Mouse (Mus musculus): Measurements from ENCODE around the gene Hcfc1r1. TPM values are rescaled to one million over a fixed set of nuclear protein-coding genes. Genes with fewer than 3 reads are reported as not detected.

Hcfc1r1 gene
- 312 and 318 TPM in 2 replicates for polyA plus RNA-seq (2012; ENCODE audit: low replicate concordance)

GRCm38 (mm10) chr17:23673424-23674073 is at the start of gene Hcfc1r1, which contains the start of gene Thoc6:
Gene Hcfc1r1 (plus strand): TSS chr17:23673596.
Gene Thoc6 (minus strand): TSS chr17:23673882.

GRCm38 (mm10) chr17:23644613-23645495 is 28.5 kb upstream of the Hcfc1r1 start, which contains the start of gene Mmp25:
Gene Mmp25 (minus strand): TSS chr17:23645277.

GRCm38 (mm10) chr17:23660117-23660875 is 13.1 kb upstream of the Hcfc1r1 start, which contains the start of gene Bicdl2:
Gene Bicdl2 (plus strand): TSS chr17:23660506.

GRCm38 (mm10) chr17:23677236-23677679 is 3.9 kb downstream of the Hcfc1r1 start, which contains the start of gene Tnfrsf12a:
Gene Tnfrsf12a (minus strand): TSS chr17:23677468.

GRCm38 (mm10) chr17:23679127-23679835 is 5.9 kb downstream of the Hcfc1r1 start, which contains the start of gene Cldn6:
Gene Cldn6 (plus strand): TSS chr17:23679249.

GRCm38 (mm10) chr17:23683856-23684672 is 10.7 kb downstream of the Hcfc1r1 start, which contains the start of gene Cldn9:
Gene Cldn9 (minus strand): TSS chr17:23684026.

GRCm38 (mm10) chr17:23722376-23723125 is 49.2 kb downstream of the Hcfc1r1 start, which contains the start of gene 1520401A03Rik:
Gene 1520401A03Rik (minus strand): TSS chr17:23722783.

Other genes starting within 250 kb of the Hcfc1r1 start
- gene Vmn2r117, start 193.9 kb upstream of the Hcfc1r1 start, polyA plus RNA-seq (2012; ENCODE audit: low replicate concordance) = not detected in 2 replicates
- 13.9 and 35.3 TPM in 2 replicates for gene Zfp213, start 109.4 kb upstream of the Hcfc1r1 start, polyA plus RNA-seq (2012; ENCODE audit: low replicate concordance)
- 0.14 and 0.28 TPM in 2 replicates for gene Zfp13, start 74.1 kb upstream of the Hcfc1r1 start, polyA plus RNA-seq (2012; ENCODE audit: low replicate concordance)
- gene Zscan10, start 72.7 kb upstream of the Hcfc1r1 start, polyA plus RNA-seq (2012; ENCODE audit: low replicate concordance) = not detected in 2 replicates
- 6.0 and 11.0 TPM in 2 replicates for gene Mmp25, start 28.3 kb upstream of the Hcfc1r1 start, polyA plus RNA-seq (2012; ENCODE audit: low replicate concordance)
- 0.13 and 0.51 TPM in 2 replicates for gene Bicdl2, start 13.1 kb upstream of the Hcfc1r1 start, polyA plus RNA-seq (2012; ENCODE audit: low replicate concordance)
- 35.4 and 57.0 TPM in 2 replicates for gene Thoc6, start 286 bp downstream of the Hcfc1r1 start, polyA plus RNA-seq (2012; ENCODE audit: low replicate concordance)
- 5.3 and 7.1 TPM in 2 replicates for gene Tnfrsf12a, start 3.9 kb downstream of the Hcfc1r1 start, polyA plus RNA-seq (2012; ENCODE audit: low replicate concordance)
- gene Cldn6, start 5.7 kb downstream of the Hcfc1r1 start, polyA plus RNA-seq (2012; ENCODE audit: low replicate concordance) = not detected in 2 replicates
- not detected in 2 replicates for gene Cldn9, start 10.4 kb downstream of the Hcfc1r1 start, polyA plus RNA-seq (2012; ENCODE audit: low replicate concordance)
- gene 1520401A03Rik, start 49.2 kb downstream of the Hcfc1r1 start, polyA plus RNA-seq (2012; ENCODE audit: low replicate concordance) = not detected in 2 replicates
- 73.1 and 119 TPM in 2 replicates for gene Pkmyt1, start 52.7 kb downstream of the Hcfc1r1 start, polyA plus RNA-seq (2012; ENCODE audit: low replicate concordance)
- 3.4 and 7.7 TPM in 2 replicates for gene Paqr4, start 67.3 kb downstream of the Hcfc1r1 start, polyA plus RNA-seq (2012; ENCODE audit: low replicate concordance)
- gene Kremen2, start 72.2 kb downstream of the Hcfc1r1 start, polyA plus RNA-seq (2012; ENCODE audit: low replicate concordance) = 0.36 and 1.4 TPM in 2 replicates
- 45.9 and 68.9 TPM in 2 replicates for gene Flywch1, start 98.0 kb downstream of the Hcfc1r1 start, polyA plus RNA-seq (2012; ENCODE audit: low replicate concordance)
- gene Flywch2, start 112.5 kb downstream of the Hcfc1r1 start, polyA plus RNA-seq (2012; ENCODE audit: low replicate concordance) = 2.9 and 5.6 TPM in 2 replicates
- 277 and 500 TPM in 2 replicates for gene Srrm2, start 116.9 kb downstream of the Hcfc1r1 start, polyA plus RNA-seq (2012; ENCODE audit: low replicate concordance)
- 50.9 and 630 TPM in 2 replicates for gene Elob, start 155.5 kb downstream of the Hcfc1r1 start, polyA plus RNA-seq (2012; ENCODE audit: low replicate concordance)
- gene Prss33, start 162.5 kb downstream of the Hcfc1r1 start, polyA plus RNA-seq (2012; ENCODE audit: low replicate concordance) = 0.54 and 1.6 TPM in 2 replicates
- gene Prss32, start 170.3 kb downstream of the Hcfc1r1 start, polyA plus RNA-seq (2012; ENCODE audit: low replicate concordance) = 0.10 TPM in 1 of 2 replicates, not detected in the other
- gene Prss41, start 170.6 kb downstream of the Hcfc1r1 start, polyA plus RNA-seq (2012; ENCODE audit: low replicate concordance) = 2.9 and 3.0 TPM in 2 replicates
- gene Prss21, start 194.5 kb downstream of the Hcfc1r1 start, polyA plus RNA-seq (2012; ENCODE audit: low replicate concordance) = 0.15 TPM in 1 of 2 replicates, not detected in the other
- gene Dcpp1, start 207.3 kb downstream of the Hcfc1r1 start, polyA plus RNA-seq (2012; ENCODE audit: low replicate concordance) = not detected in 2 replicates
- gene Dcpp2, start 207.3 kb downstream of the Hcfc1r1 start, polyA plus RNA-seq (2012; ENCODE audit: low replicate concordance) = not detected in 2 replicates
- not detected in 2 replicates for gene Dcpp3, start 243.9 kb downstream of the Hcfc1r1 start, polyA plus RNA-seq (2012; ENCODE audit: low replicate concordance)